Mouse (Mus musculus): ENCODE data around the gene Chst11.

GRCm38 (mm10) chr10:83133866-83134570, 148.7 kb downstream of the Chst11 start:
- TF ChIP-seq MAX (IDR thresholded peaks at IDR 0.05; ENCODE audit: low read length) (no peak), ZNF384 (IDR thresholded peaks at IDR 0.05; ENCODE audit: low read depth, low read length) (no peak), ELF1 (IDR thresholded peaks at IDR 0.05; ENCODE audit: low read depth, low read length) (no peak), MYB (IDR thresholded peaks at IDR 0.05; ENCODE audit: low read depth, low read length) (no peak), POLR2A (IDR thresholded peaks at IDR 0.05; ENCODE audit: control insufficient read depth in 1 of 2, insufficient read depth in 1 of 2, low read depth in 1 of 2, low read length in 2 of 2, poor library complexity in 1 of 2) (no peak), CTCF (IDR thresholded peaks at IDR 0.05 in 2 of 3, conservative IDR thresholded peaks at IDR 0.05 in 1 of 3; ENCODE audit: control insufficient read depth in 1 of 3, insufficient read depth in 1 of 3, low read depth in 2 of 3, low read length in 3 of 3, poor library complexity in 1 of 3, severe bottlenecking in 1 of 3) (no peak), CHD2 (IDR thresholded peaks at IDR 0.05; ENCODE audit: low read length) (no peak), ZC3H11A (IDR thresholded peaks at IDR 0.05; ENCODE audit: low read depth, low read length) (no peak), KAT2A (conservative IDR thresholded peaks at IDR 0.05; ENCODE audit: low read depth, low read length) (no peak), TCF12 (IDR thresholded peaks at IDR 0.05; ENCODE audit: low read depth, low read length) (no peak), UBTF (IDR thresholded peaks at IDR 0.05; ENCODE audit: borderline replicate concordance, insufficient read depth, low read depth, low read length) (no peak), TAL1 (IDR thresholded peaks at IDR 0.05; ENCODE audit: low read length) (no peak), MYC (IDR thresholded peaks at IDR 0.05; ENCODE audit: low read depth, low read length) (no peak)
